Mouse (Mus musculus): ENCODE results near the gene Pxt1. TPM values are rescaled to one million over a fixed set of nuclear protein-coding genes. Genes with fewer than 3 reads are reported as not detected.

The Pxt1 gene
- polyA plus RNA-seq, 1 experiment = not detected

- TF ChIP-seq POLR2A (IDR thresholded peaks at IDR 0.05; ENCODE audit: insufficient read length, low read depth) = no peak
- no peak for TF ChIP-seq E2F4 (IDR thresholded peaks at IDR 0.05; ENCODE audit: insufficient read depth)
- TF ChIP-seq MAX (IDR thresholded peaks at IDR 0.05; ENCODE audit: low read depth) = no peak
- no peak for TF ChIP-seq USF1 (IDR thresholded peaks at IDR 0.05; ENCODE audit: low read depth)
- no peak for TF ChIP-seq TCF12 (IDR thresholded peaks at IDR 0.05; ENCODE audit: insufficient read depth, poor library complexity, severe bottlenecking)
- TF ChIP-seq SRF (IDR thresholded peaks at IDR 0.05; ENCODE audit: control insufficient read depth, insufficient read length, low read depth) = no peak
- no peak for TF ChIP-seq MYOG (IDR thresholded peaks at IDR 0.05; ENCODE audit: control insufficient read depth in 1 of 3, insufficient read depth in 1 of 3, insufficient read length in 2 of 3, low read depth in 2 of 3)
- TF ChIP-seq POLR2AphosphoS2 (IDR thresholded peaks at IDR 0.05; ENCODE audit: insufficient read length, low read depth) = no peak
- no peak for TF ChIP-seq REST (IDR thresholded peaks at IDR 0.05; ENCODE audit: insufficient read depth, insufficient read length)
- TF ChIP-seq CEBPB (IDR thresholded peaks at IDR 0.05; ENCODE audit: insufficient read depth, poor library complexity, severe bottlenecking) = no peak
- no peak for TF ChIP-seq MYOD1 (IDR thresholded peaks at IDR 0.05; ENCODE audit: control insufficient read depth in 1 of 3, insufficient read length in 2 of 3, low read depth in 2 of 3)
- TF ChIP-seq TCF3 (IDR thresholded peaks at IDR 0.05; ENCODE audit: insufficient read length, low read depth) = no peak
- H3ac ChIP-seq (ENCODE audit: control insufficient read depth, insufficient read length) = no peak overlapping the region
- H3K79me2 ChIP-seq (ENCODE audit: control insufficient read depth, insufficient read depth) = no peaks in the 10 kb centered on the region
- no peaks in the 10 kb centered on the region for H3K27me3 ChIP-seq (ENCODE audit: control insufficient read depth, insufficient read depth, insufficient read length)
- no peak overlapping the region for H3K4me3 ChIP-seq
- H3K4me2 ChIP-seq (ENCODE audit: low read depth) = no peak overlapping the region
- H3K36me3 ChIP-seq (ENCODE audit: control insufficient read depth, insufficient read depth) = no peaks in the 10 kb centered on the region
These were observed 30.4 kb downstream of the Pxt1 start for GRCm38 (mm10) chr17:28913200-28913599.

DNA sequence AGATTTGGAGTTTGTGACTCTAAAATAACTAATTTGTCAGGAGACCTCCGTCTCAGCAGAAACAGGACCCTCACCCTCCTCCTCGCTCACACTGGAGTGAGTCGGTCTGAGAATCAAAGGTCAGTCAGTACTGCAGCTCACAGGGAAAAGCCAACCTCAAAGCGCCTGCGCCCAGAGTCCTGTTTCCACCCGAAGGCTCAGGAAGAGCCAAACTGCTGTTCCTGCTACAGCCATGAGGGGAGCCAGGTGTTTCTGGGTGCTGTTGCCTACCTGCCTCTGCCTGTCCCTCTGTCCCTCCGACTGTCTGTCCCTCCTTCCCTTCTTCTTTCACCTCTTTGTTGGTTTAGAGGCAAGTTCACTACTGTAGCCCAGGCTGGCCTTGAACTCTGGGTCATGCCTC is 33.5 kb downstream of the Pxt1 start:
- Histone ChIP-seq H3K4me3 (no peak overlapping the region), H3K36me3 (ENCODE audit: control insufficient read depth, insufficient read depth) (no peaks in the 10 kb centered on the region), H3K27me3 (ENCODE audit: control insufficient read depth, insufficient read depth, insufficient read length) (no peaks in the 10 kb centered on the region), H3ac (ENCODE audit: control insufficient read depth, insufficient read length) (no peak overlapping the region), H3K79me2 (ENCODE audit: control insufficient read depth, insufficient read depth) (no peaks in the 10 kb centered on the region), H3K4me2 (ENCODE audit: low read depth) (no peak overlapping the region)
- no peak for TF ChIP-seq CEBPB (IDR thresholded peaks at IDR 0.05; ENCODE audit: insufficient read depth, poor library complexity, severe bottlenecking)
- no peak for TF ChIP-seq SRF (IDR thresholded peaks at IDR 0.05; ENCODE audit: control insufficient read depth, insufficient read length, low read depth)
- no peak for TF ChIP-seq REST (IDR thresholded peaks at IDR 0.05; ENCODE audit: insufficient read depth, insufficient read length)
- TF ChIP-seq MAX (IDR thresholded peaks at IDR 0.05; ENCODE audit: low read depth) = no peak
- no peak for TF ChIP-seq MYOG (IDR thresholded peaks at IDR 0.05; ENCODE audit: control insufficient read depth in 1 of 3, insufficient read depth in 1 of 3, insufficient read length in 2 of 3, low read depth in 2 of 3)
- no peak for TF ChIP-seq POLR2A (IDR thresholded peaks at IDR 0.05; ENCODE audit: insufficient read length, low read depth)
- no peak for TF ChIP-seq POLR2AphosphoS2 (IDR thresholded peaks at IDR 0.05; ENCODE audit: insufficient read length, low read depth)
- TF ChIP-seq E2F4 (IDR thresholded peaks at IDR 0.05; ENCODE audit: insufficient read depth) = no peak
- no peak for TF ChIP-seq TCF12 (IDR thresholded peaks at IDR 0.05; ENCODE audit: insufficient read depth, poor library complexity, severe bottlenecking)
- no peak for TF ChIP-seq MYOD1 (IDR thresholded peaks at IDR 0.05; ENCODE audit: control insufficient read depth in 1 of 3, insufficient read length in 2 of 3, low read depth in 2 of 3)
- TF ChIP-seq TCF3 (IDR thresholded peaks at IDR 0.05; ENCODE audit: insufficient read length, low read depth) = no peak
- no peak for TF ChIP-seq USF1 (IDR thresholded peaks at IDR 0.05; ENCODE audit: low read depth)

DNA sequence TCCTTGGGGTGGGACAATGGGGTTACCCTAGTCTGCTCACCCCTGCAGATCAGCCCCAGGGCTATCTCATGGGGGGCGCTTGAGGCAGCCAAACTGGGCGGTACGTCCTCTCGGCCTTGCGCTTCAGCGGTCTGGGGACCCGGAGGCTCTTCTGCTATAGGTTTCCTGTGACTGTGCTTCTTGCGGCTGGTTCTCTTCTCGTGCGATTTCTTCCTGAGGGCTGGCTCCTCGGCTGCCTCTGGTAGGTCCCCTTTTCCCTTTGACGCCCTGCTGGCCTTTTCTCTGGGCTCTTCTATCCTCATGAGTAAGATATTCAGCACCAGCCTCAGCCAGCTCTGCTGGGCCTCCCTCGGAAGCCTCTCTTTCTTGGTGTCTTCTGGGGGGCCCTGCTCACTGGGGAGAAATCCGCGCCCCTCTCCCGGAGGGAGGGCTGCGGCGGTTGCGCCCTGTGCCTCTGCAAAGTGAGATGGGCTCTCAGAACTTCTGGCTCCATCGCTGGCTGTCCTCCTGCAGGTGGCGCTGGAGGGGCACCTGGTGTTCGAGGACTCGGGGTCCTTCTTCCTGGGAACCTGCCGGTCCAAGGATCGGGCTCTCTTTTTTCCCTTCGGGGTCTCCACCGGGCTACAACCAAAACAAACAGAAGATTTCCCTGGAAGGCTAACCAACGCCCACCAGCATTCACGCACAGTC is 34.2 kb downstream of the Pxt1 start:
- Histone ChIP-seq H3K4me2 (ENCODE audit: low read depth) (no peak overlapping the region), H3K4me3 (no peak overlapping the region), H3ac (ENCODE audit: control insufficient read depth, insufficient read length) (no peak overlapping the region), H3K79me2 (ENCODE audit: control insufficient read depth, insufficient read depth) (no peaks in the 10 kb centered on the region), H3K27me3 (ENCODE audit: control insufficient read depth, insufficient read depth, insufficient read length) (no peaks in the 10 kb centered on the region), H3K36me3 (ENCODE audit: control insufficient read depth, insufficient read depth) (no peaks in the 10 kb centered on the region)
- no peak for TF ChIP-seq MYOG (IDR thresholded peaks at IDR 0.05; ENCODE audit: control insufficient read depth in 1 of 3, insufficient read depth in 1 of 3, insufficient read length in 2 of 3, low read depth in 2 of 3)
- no peak for TF ChIP-seq TCF3 (IDR thresholded peaks at IDR 0.05; ENCODE audit: insufficient read length, low read depth)
- no peak for TF ChIP-seq SRF (IDR thresholded peaks at IDR 0.05; ENCODE audit: control insufficient read depth, insufficient read length, low read depth)
- no peak for TF ChIP-seq MAX (IDR thresholded peaks at IDR 0.05; ENCODE audit: low read depth)
- no peak for TF ChIP-seq E2F4 (IDR thresholded peaks at IDR 0.05; ENCODE audit: insufficient read depth)
- TF ChIP-seq POLR2A (IDR thresholded peaks at IDR 0.05; ENCODE audit: insufficient read length, low read depth) = no peak
- no peak for TF ChIP-seq REST (IDR thresholded peaks at IDR 0.05; ENCODE audit: insufficient read depth, insufficient read length)
- no peak for TF ChIP-seq MYOD1 (IDR thresholded peaks at IDR 0.05; ENCODE audit: control insufficient read depth in 1 of 3, insufficient read length in 2 of 3, low read depth in 2 of 3)
- TF ChIP-seq CEBPB (IDR thresholded peaks at IDR 0.05; ENCODE audit: insufficient read depth, poor library complexity, severe bottlenecking) = no peak
- no peak for TF ChIP-seq TCF12 (IDR thresholded peaks at IDR 0.05; ENCODE audit: insufficient read depth, poor library complexity, severe bottlenecking)
- no peak for TF ChIP-seq USF1 (IDR thresholded peaks at IDR 0.05; ENCODE audit: low read depth)
- TF ChIP-seq POLR2AphosphoS2 (IDR thresholded peaks at IDR 0.05; ENCODE audit: insufficient read length, low read depth) = no peak

- Histone ChIP-seq H3K27me3 (ENCODE audit: control insufficient read depth, insufficient read depth, insufficient read length) (no peaks in the 10 kb centered on the region), H3ac (ENCODE audit: control insufficient read depth, insufficient read length) (no peak overlapping the region), H3K4me3 (no peak overlapping the region), H3K79me2 (ENCODE audit: control insufficient read depth, insufficient read depth) (no peaks in the 10 kb centered on the region), H3K4me2 (ENCODE audit: low read depth) (no peak overlapping the region), H3K36me3 (ENCODE audit: control insufficient read depth, insufficient read depth) (no peaks in the 10 kb centered on the region)
- TF ChIP-seq MYOG (IDR thresholded peaks at IDR 0.05; ENCODE audit: control insufficient read depth in 1 of 3, insufficient read depth in 1 of 3, insufficient read length in 2 of 3, low read depth in 2 of 3) (no peak), MAX (IDR thresholded peaks at IDR 0.05; ENCODE audit: low read depth) (no peak), TCF12 (IDR thresholded peaks at IDR 0.05; ENCODE audit: insufficient read depth, poor library complexity, severe bottlenecking) (no peak), POLR2A (IDR thresholded peaks at IDR 0.05; ENCODE audit: insufficient read length, low read depth) (no peak)
These were observed 35.7 kb downstream of the Pxt1 start for GRCm38 (mm10) chr17:28907959-28908358.

Measured in myocyte (in vitro differentiated cells).